Mouse (Mus musculus): ENCODE results near the gene Osbpl10.
A peak's percentile ranks its signal among the peaks of the same experiment; 100 is the strongest.
"Not testable (repeated sequence)": the region's sequence is repeated elsewhere in the genome, so short reads cannot be mapped to it uniquely, and the experiment has no call there.

Gene Osbpl10

DNA sequence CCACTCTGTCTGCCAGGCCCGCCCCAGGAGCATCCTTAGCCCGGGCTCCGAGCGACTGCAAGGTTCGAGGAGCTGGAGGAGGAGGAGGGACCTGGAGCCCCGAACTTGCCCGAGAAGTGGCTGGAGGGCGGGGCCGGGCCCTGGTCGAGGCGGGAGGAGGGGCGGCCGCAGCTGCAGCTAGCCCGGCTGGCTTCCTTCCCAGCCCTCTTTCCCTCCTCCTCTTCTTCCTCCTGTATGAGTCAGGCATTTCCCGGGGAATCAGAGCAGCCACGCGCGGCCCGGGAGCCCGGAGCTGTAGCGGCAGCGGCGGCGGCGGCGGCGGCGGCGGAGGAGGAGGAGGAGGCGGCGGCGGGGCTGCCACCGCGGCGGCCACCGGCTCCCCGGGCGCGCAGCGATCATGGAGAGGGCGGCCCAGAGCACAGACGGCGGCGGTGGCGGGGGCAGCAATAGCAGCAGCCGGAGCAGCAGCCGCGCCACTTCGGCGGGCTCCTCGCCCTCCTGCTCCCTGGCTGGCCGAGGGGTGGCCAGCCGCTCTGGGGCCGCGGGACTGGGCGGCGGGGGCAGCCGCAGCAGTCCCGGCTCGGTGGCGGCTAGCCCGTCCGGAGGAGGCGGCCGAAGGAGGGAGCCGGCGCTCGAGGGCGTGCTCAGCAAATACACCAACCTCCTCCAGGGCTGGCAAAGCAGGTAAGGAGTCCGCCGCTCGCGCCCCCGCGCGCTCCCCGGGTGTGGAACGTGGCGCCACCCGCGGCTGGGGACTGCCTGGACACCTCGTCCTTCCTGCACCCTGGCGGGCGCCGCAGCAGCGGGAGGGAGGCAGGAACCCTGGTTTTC, at the start of gene Osbpl10:
Gene Osbpl10, plus strand, starts transcription at position 289 of the 831 bp plus-strand sequence.
- peak; percentile 93 for DNase-seq

DNA sequence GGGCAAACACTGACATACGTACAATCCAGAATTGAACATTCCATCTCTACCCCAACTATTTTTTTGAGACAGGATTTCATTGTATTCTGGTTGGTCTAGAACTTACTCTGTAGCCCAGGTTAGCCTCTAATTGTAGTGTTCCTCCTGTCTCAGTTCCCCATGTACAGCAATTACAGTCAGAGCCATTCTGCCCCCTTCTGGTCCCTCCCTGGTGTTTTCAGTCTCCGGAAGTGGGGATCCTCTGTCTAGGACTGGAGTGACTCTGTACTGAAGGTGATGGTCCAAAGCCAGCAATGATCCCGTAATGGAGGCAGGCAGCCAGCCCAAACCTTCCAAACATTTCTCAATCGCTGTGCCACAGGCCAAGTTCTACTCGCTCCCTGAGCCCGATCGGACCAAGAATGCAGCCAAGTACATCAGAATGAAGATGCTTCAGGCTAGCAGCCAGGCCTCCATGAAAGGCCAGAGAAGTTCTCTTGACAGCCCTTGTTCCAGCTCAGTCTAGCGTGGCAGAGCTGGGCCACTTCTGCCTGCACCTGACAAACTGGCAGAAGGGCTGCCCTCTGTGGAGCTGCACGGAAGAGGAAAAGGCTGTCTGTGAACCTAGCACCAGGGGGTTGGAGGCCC, 47.8 kb upstream of the Osbpl10 start:
- DNase-seq: peak; percentile 86

DNA sequence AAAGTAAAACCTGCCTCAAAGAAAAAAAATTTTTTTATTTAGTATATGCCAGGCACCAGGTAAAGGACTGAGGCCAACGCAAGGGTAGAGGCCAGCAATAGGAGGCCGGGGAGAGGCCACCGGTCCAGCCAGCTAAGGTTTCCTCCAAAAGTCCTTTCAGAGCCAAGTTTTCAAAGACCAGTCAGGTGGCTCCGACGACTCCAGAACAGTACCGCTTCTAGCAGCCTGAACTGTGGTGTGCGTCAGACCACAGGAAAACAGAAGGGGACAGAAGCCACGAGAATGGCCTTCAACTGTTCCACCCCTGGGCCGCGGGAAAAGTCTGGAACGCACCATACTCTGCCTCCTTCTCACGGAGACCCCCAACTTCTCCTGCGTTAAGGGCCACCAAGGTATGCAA, 45.8 kb upstream of the Osbpl10 start:
- DNase-seq: peak; percentile 28

DNA sequence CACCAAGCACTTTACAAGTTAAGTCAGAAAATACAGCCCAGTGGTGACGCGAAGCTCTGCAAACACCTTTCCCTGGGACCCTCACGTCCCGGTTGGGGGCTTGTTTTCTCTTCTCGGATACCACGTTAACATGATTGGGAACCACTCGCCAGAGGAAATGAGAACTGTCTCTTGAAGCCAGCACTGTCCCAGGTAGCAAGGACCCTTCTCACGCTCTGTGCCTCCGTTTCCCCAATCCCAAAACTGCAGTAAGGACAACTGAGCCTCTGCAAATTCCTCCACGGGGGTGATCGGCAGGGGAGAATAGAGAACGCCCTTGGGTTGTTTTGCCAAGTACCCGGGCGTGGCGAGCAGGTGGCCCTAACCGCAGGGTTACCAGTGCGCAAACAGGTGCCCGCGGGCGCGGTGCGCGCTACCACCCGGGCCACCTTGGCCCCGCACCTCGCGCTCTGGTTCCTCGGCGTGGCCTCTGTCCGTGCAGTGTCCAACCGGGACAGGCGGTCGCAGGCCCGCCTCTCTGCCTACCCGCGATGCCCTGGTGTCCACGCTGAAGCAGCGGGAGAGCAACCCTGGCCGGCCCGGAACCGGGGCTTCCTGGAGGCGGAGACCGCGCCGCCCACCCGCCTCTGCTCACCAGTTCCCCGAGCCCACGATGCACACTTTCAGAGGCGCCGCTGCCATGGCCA, 45.2 kb upstream of the Osbpl10 start:
- DNase-seq: no peak

DNA sequence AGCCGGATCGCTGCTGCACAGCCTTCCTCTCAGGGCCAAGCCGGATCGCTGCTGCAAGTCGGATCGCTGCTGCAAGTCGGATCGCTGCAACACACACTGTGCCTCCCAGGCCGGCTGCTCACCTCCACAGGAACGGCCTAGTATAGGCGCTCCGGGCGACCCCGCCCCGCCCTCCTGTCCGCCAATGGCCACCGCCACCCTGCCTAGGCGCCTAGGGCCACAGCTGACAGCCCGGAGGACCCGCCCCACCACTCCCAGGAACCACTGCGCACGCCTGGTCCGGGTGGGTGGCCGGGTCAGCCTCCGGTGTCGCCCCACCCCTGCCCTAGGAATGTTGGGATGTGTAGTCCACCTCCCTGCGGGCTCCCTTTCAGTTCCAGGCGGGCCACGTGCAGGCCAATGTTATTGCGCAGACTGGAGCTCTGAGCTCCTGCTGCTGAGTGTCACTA, 44.6 kb upstream of the Osbpl10 start, which contains the start of gene Gpd1l:
Gene Gpd1l, minus strand, starts transcription at position 265 of the 449 bp plus-strand sequence.
- DNase-seq: peak; percentile 99

DNA sequence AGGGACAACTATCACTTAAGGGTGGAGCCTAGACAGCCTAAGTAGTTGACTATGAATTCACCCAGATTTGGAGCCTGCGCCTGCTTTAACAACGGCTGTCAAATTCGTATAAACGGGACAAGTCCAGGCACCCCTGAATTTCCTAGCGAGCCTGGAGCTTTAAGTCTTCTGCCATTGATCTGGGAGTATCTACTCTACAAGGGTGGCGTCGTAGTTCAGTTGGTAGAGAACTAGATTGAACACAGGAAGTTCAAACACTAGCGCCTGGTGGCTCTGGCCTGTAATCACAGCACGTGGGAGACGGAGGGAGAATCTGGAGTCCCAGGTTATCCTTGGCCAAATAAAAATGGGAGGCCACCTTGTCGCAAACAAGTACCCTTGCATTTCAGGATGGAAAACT, 44.1 kb upstream of the Osbpl10 start:
- DNase-seq: peak; percentile 19

DNA sequence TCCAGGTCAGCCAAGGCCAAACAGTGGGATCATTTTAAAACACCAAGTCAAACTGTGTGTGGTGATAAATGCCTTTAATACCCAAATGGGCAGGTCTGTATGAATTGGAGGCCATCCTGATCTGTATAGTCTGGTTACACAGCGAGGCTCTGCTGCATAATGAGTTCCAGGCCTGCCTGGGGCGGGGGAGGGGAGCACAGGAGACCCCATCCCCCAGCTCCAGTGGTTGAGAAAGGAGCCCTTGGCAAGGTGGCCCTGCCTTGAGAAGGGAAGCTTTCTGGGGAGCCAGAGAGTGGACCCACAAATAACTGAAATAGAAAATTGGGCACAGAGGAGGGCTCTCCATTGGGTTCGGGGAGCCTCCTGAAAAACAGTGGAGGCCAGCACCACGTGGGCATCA, 43.0 kb upstream of the Osbpl10 start:
- DNase-seq: no peak

DNA sequence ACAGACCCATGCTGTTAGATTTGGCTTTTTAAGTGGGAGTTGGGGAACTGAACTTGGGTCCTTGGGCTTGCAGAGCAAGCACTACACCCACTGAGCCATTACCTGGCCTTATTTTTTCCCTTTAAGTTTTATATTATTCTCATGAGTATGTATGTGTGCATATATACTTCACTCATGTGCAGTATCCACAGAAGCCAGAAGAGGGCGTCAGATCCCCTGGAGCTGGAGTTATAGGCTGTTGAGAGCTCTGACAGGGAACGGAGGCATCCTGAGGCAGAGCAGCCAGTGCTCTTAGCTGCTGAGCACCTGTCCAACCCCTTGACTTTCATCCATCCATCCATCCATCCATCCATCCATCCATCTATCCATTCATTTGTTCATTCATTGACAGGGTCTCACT, 41.7 kb upstream of the Osbpl10 start:
- DNase-seq: no peak

DNA sequence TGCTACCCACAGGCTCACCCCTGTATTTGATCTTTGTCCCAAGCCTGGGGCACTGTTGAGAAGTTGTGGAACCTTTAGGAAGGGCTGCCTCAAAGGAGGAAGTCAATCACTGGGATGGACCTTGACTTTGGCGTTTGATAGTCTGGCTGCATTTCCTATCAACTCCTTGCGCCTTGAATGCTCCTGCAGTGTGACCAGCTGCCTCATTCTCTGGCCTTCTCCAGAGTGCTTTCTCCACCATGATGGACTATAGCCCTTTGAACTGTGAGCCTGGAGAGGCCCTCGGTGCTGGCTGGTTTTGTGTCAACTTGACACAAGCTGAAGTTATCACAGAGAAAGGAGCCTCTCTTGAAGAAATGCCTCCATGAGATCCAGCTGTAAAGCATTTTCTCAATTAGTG, 33.7 kb upstream of the Osbpl10 start:
- DNase-seq: no peak

DNA sequence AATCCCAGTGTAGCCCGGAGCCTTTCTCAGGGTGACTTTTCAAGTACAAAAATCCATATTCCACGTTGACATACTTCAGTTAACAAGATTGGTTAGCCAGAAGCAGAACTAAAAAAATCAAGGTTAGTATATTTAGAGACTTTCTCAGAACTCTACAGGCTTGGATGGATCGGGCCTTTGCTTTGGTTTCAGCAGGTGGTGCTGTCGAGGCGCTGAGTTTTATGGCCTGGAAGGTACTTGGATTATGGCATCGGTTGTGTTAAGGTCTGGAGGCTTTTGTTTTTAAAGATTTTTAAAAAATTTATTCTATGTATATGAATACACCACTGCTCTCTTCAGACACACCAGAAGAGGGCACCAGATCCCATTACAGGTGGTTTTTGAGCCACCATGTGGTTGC, 32.8 kb upstream of the Osbpl10 start:
- no peak for DNase-seq

DNA sequence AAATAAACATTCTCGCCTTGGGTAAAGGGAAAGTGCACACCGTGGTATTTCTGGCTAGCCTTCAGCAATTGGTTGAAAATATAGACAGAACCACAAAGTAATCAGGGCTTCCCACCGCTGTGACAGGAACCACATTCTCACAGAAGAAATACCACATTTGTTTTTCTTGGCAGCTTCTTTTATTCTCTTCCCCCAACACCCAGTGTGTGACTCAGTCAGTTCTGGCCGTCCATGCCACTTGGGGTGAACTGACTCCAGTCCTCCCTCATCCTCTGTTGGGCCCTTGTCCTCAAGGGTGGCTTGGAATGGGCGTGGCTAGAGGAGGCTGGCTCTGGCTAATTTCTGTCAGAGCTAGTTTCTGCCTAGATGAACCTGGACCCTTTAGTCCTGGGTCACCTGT, 30.0 kb upstream of the Osbpl10 start:
- DNase-seq: peak; percentile 39

DNA sequence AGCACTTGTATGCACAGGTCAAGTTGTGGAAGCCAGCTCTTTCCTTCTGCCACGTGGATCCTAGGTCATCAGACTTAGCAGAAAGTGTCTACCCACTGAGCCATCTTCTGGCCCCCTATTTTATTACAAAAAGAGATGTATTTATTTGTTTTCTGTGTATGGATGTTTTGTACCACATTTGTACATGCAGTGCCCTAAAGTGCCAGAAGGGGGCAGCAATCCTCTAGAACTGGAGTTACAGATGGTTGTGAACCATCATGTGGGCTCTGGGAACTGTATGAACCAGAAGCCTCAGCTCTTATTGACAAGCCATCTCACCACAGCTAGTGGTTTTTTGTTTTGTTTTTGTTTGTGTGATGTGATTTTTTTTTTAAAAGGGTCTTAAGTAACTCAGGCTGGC, 25.5 kb upstream of the Osbpl10 start:
- DNase-seq: peak; percentile 34

DNA sequence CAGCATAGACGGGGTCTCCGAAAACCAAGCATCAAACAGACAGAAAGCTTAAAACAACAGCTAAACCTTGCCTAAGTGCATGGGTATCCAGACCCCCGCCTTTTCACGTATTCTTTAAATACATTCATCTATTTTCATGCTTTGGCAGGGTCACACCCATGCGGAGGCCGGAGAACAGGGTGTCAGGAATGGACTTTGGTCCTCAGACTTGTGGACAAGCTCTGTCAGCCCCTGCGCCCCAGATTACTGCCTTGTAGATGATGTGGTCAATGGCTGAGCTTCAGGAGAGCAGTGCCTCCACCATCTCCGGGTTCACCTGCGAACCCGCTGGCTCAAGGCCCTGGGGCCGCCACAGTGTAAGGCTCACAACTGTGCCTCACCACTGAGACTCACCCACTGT, 23.0 kb upstream of the Osbpl10 start:
- DNase-seq: no peak

DNA sequence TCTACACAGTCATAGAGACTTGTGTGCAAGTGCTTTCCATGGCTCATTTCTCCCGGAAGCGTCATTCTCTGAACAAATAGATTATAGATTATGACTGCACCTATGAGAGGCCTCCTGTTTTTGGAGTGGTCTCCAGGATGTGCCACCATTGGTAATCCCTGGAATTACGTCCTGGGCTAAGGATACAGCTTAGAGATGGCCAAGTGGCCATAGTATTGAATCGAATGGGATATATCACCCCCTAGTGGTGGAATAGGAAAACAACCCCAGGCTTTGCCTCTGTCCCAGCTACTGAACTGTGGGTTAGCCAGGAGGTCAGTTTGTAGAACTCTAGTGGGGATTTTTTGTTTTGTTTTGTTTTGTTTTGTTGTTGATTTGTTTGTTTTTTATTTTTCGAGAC, 21.4 kb upstream of the Osbpl10 start:
- DNase-seq: peak; percentile 65

DNA sequence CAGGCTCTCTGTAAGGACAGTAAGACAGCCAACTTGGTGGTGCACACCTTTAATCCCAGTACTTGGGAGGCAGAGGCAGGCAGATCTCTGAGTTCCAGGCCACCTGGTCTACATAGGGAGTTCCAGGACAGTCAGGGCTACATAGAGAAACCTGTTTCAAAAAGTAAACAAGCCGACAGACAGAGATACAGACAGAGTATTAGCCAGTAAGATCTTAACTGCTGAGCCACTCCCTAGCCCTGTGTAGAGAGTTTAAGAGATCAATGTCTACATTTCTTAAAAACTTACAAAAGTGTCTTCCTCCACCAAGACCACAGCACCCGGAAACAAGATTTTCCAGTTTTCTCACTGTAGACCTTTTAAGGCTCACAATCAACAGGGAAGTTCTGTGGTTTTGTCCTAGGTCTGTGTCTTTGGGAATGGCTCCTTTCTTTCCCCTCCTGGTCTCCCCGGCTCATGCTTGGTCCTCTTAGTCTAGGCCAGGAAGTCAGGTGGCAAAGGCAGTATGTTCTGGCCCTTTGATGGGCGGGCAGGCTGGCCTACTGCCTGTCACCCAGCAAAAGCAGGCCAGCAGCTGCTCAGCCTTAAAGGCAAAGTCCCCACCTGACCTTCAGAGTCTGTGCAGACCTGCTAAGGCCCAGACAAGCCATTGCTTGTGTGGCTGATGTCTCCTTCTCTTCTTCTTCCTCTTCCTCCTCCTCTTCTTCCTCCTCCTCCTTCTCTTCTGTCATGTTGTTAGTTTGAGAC, 18.2 kb upstream of the Osbpl10 start:
- no peak for DNase-seq

DNA sequence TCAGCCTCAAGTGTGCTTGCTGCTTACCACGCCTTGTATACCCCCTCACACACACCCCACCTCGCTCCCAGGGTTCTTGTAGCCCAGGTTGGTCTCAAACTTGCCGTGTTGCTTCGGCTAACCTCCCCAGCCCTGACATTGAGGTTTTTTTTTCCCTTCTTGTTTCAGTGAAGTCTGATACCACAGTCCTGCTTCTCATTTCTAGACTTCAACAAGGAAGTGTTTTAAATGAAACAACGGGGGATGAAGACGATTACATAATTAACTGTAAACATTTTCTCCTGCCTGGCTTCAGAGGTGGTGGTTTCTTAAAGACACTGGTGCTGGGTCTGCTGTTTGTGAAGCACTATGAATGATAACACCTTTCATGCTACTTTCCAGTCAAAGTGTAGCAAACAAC, 17.5 kb upstream of the Osbpl10 start:
- DNase-seq: no peak

DNA sequence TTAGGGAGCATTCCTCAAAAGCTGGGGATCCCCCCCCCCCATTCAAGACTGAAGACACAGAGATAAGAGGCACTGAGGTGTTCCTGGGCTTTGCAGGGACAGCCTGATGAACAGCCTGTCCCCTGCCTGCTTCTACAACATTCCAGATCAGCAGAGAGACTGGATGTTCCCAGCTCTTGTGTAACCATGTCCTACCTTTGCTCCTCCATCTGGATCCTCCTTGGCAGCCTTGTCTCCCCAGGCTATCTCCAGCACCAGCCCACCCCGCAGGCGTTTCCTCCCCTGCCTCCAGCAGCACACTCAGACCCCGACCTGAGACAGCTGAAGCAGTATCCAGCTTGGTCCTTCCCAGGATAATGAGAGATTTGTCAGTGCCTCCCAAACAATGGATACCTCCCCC, 14.3 kb upstream of the Osbpl10 start:
- DNase-seq: no peak

DNA sequence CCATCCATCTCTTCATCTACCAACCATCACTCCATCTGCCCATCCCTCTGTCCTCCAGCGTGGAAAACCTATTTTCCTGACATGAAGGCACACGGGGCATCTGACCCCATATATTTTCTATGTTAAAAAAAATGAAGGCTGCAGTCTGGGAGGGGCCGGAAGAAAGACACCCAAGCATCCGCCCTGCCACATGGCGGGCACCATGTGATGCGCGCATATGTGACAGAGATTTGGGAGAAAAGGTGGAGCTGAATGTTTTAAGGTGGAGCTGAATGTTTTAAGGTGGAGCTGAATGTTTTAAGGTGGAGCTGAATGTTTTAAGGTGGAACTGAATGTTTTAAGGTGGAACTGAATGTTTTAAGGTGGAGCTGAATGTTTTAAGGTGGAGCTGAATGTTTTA, 12.1 kb upstream of the Osbpl10 start:
- DNase-seq: not testable (repeated sequence)

DNA sequence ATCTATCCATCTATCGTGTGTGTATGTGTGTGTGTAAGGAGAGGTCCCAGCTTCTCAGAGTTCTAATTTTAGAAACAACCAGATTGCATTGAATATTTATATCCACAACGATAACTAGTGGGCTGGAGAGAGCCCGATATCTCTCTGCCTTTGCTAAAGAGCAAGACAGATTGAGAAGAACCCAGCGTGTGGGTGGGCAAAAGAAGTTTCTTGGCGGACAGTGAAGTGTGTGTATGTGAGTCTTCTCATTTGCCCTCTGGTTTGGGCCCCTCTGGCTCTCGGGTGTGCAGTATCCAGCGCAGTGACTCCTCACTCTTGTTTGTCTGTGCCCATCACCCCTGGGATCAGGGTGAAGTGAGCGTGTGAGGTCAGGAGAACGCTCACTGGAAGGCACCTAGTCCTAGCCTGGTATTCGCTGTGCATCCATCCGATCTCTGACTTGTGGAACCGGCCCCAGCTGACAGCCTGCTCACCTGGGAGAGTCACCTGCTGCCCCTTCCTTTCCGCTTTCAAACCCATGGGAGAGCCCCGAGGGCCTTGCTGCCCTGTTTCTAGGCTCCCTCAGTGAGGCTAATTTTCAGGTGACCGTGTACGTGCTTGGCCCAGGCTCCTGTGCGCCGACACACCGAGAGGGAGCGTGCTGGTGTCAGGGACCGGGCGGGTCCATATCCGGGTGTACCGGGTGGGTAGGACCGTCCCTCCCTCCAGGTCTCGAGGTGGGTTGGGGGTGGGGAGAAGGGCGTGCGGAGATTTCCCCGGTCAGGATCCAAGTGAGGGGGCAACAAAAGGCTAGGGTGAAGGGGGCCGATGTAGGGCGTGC, 698 bp upstream of the Osbpl10 start:
- DNase-seq: no peak

DNA sequence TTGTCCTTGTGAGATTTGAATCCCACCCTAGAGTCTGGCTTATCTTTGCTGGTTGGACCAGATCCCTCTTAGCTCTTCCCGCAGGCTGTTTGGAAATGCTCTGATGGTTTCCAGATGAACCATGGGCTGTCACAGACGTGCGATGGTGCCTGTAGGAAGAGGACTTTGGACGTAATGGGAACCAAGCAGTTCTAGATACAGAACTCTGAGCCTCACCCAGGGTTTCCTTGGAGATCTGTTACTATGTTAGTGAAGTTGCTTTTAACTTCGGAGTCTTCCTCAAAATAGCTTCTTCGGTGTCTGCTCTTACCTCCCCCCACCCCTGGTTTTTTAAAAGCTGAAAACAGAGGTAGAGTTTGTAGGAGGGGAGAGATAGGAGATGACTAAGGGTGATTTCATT, 1.6 kb downstream of the Osbpl10 start:
- DNase-seq: no peak

DNA sequence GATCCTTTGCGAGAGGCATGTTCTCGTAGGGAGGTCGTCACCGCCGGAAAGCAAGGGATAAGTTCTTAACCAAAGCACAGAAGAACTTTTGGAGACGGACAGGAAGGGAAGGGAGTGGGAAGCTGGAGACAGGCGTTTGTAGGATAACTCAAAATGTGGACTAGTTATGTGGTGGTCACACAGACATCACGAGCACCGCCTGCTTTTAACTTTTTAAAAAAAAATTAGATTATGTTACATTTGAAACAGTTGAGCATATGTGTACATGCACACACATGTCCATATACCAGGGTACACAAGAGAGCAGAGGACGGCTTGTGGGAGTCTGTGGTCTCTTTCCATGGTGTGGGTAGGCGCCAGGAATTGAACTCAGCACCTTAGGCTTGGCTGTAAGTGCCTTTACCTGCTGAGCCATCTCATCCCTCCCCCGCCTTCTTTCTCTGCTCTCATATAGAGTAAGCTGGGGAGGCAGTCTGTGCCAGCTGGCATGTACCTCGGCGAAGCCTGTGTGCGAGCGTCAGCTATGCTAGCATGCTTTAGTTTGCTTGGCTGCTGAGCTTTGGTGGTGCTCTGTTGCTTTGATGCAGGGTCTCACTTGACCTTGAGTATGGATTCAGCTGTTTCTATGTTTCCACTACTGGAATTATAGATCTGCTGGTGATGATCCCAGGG, 4.5 kb downstream of the Osbpl10 start, which contains the start of gene Rps27rt:
Gene Rps27rt, minus strand, starts transcription at position 51 of the 672 bp plus-strand sequence.
- no peak for DNase-seq

All from lung, postnatal 36 days (tissue).